Mouse (Mus musculus) c-Kit-positive CD71-positive TER-119-positive erythroid progenitor cells, embryonic 14.5 days (primary cell): ENCODE results near the gene Cox7a2.

Experiments used
- DNase-seq: peaks from one replicate; pipeline ENCODE4 v3.0.0-alpha.2; 2013; ENCODE audit warnings: low spot score

Gene Cox7a2

GRCm38 (mm10) chr9:79759385-79760005 is at the start of gene Cox7a2:
Gene Cox7a2, minus strand, starts transcription at chr9:79759878.
- DNase-seq: peak; percentile 90

GRCm38 (mm10) chr9:79809411-79809810 is 49.7 kb upstream of the Cox7a2 start:
- DNase-seq: no peak

- no peak for DNase-seq
These were observed 47.5 kb upstream of the Cox7a2 start for GRCm38 (mm10) chr9:79807178-79807577.

GRCm38 (mm10) chr9:79806317-79807075 is 46.8 kb upstream of the Cox7a2 start:
- DNase-seq: peak; percentile 45

- DNase-seq: no peak
These were observed 45.7 kb upstream of the Cox7a2 start for GRCm38 (mm10) chr9:79805426-79805825.

GRCm38 (mm10) chr9:79796461-79797135 is 36.9 kb upstream of the Cox7a2 start:
- no peak for DNase-seq

GRCm38 (mm10) chr9:79795076-79795475 is 35.4 kb upstream of the Cox7a2 start:
- no peak for DNase-seq

- peak; percentile 85 for DNase-seq
These were observed 33.5 kb upstream of the Cox7a2 start, which contains the start of gene Tmem30a for GRCm38 (mm10) chr9:79792841-79793835. Gene Tmem30a, minus strand, starts transcription at chr9:79793507.

GRCm38 (mm10) chr9:79785794-79786085 is 26.1 kb upstream of the Cox7a2 start:
- no peak for DNase-seq

GRCm38 (mm10) chr9:79784934-79785793 is 25.5 kb upstream of the Cox7a2 start:
- DNase-seq: no peak

GRCm38 (mm10) chr9:79784439-79784838 is 24.8 kb upstream of the Cox7a2 start:
- DNase-seq: no peak

- no peak for DNase-seq
These were observed 19.7 kb upstream of the Cox7a2 start for GRCm38 (mm10) chr9:79779354-79779753.

GRCm38 (mm10) chr9:79766991-79767545 is 7.4 kb upstream of the Cox7a2 start:
- DNase-seq: no peak

GRCm38 (mm10) chr9:79765329-79765728 is 5.7 kb upstream of the Cox7a2 start:
- no peak for DNase-seq

GRCm38 (mm10) chr9:79762519-79762918 is 2.8 kb upstream of the Cox7a2 start:
- no peak for DNase-seq

- DNase-seq: no peak
These were observed 398 bp upstream of the Cox7a2 start for GRCm38 (mm10) chr9:79760076-79760475.

- DNase-seq: no peak
These were observed 4.4 kb downstream of the Cox7a2 start for GRCm38 (mm10) chr9:79755311-79755710.

- DNase-seq: no peak
These were observed 7.8 kb downstream of the Cox7a2 start for GRCm38 (mm10) chr9:79751846-79752245.

GRCm38 (mm10) chr9:79750709-79751108 is 9.0 kb downstream of the Cox7a2 start:
- no peak for DNase-seq

GRCm38 (mm10) chr9:79745036-79745435 is 14.6 kb downstream of the Cox7a2 start:
- DNase-seq: no peak

GRCm38 (mm10) chr9:79735608-79736007 is 24.1 kb downstream of the Cox7a2 start:
- DNase-seq: no peak
